Mouse (Mus musculus): ENCODE results near the gene Eno3. TPM values are rescaled to one million over a fixed set of nuclear protein-coding genes. Genes with fewer than 3 reads are reported as not detected.

Gene Eno3
- total RNA-seq, 1 experiment: 31.7 TPM

- Histone ChIP-seq H3K27ac (ENCODE audit: insufficient read depth, low read depth, low read length, poor library complexity, severe bottlenecking) (no peak overlapping the region), H3K36me3 (ENCODE audit: control insufficient read depth, insufficient read depth, low read length, poor library complexity, severe bottlenecking) (no peaks in the 10 kb centered on the region), H3K4me3 (ENCODE audit: insufficient read depth in 1 of 2, low read depth in 1 of 2, low read length in 2 of 2, poor library complexity in 1 of 2, severe bottlenecking in 1 of 2) (no peak overlapping the region), H3K9ac (ENCODE audit: insufficient read depth, low read depth, low read length, poor library complexity, severe bottlenecking) (no peak overlapping the region), H3K4me1 (ENCODE audit: control insufficient read depth in 2 of 2, insufficient read depth in 2 of 2, low read length in 2 of 2, poor library complexity in 1 of 2) (no peaks in the 10 kb centered on the region), H3K9me3 (ENCODE audit: control insufficient read depth, insufficient read depth, low read depth, low read length) (no peaks in the 10 kb centered on the region)
- DNase-seq (ENCODE audit: low read depth, low spot score): no peak
- in situ Hi-C loops (cut with MboI; ENCODE audit: low sequenced_read_pairs in 2 of 2, unreplicated experiment in 2 of 2): no loop called here
- TF ChIP-seq ZC3H11A (IDR thresholded peaks at IDR 0.05; ENCODE audit: borderline replicate concordance, low read depth, low read length) (no peak), CHD2 (IDR thresholded peaks at IDR 0.05; ENCODE audit: low read depth, low read length) (no peak), HCFC1 (IDR thresholded peaks at IDR 0.05; ENCODE audit: borderline replicate concordance, insufficient read depth, low read length) (no peak), ZNF384 (IDR thresholded peaks at IDR 0.05; ENCODE audit: low read depth, low read length) (no peak), MAFK (IDR thresholded peaks at IDR 0.05; ENCODE audit: insufficient read depth, low read depth, low read length) (no peak)
Observed at GRCm38 (mm10) chr11:70638293-70638692, 18.7 kb upstream of the Eno3 start.

- Histone ChIP-seq H3K9ac (ENCODE audit: insufficient read depth, low read depth, low read length, poor library complexity, severe bottlenecking) (no peak within 1 kb of the TSS), H3K4me3 (ENCODE audit: insufficient read depth in 1 of 2, low read depth in 1 of 2, low read length in 2 of 2, poor library complexity in 1 of 2, severe bottlenecking in 1 of 2) (no peak within 1 kb of the TSS), H3K27ac (ENCODE audit: insufficient read depth, low read depth, low read length, poor library complexity, severe bottlenecking) (no peak within 1 kb of the TSS), H3K36me3 (ENCODE audit: control insufficient read depth, insufficient read depth, low read length, poor library complexity, severe bottlenecking) (no peaks in the 10 kb centered on the region), H3K4me1 (ENCODE audit: control insufficient read depth in 2 of 2, insufficient read depth in 2 of 2, low read length in 2 of 2, poor library complexity in 1 of 2) (no peaks in the 10 kb centered on the region), H3K9me3 (ENCODE audit: control insufficient read depth, insufficient read depth, low read depth, low read length) (no peaks in the 10 kb centered on the region)
- in situ Hi-C loops (cut with MboI; ENCODE audit: low sequenced_read_pairs in 2 of 2, unreplicated experiment in 2 of 2): no loop called here
- TF ChIP-seq HCFC1 (IDR thresholded peaks at IDR 0.05; ENCODE audit: borderline replicate concordance, insufficient read depth, low read length): no peak
- TF ChIP-seq CHD2 (IDR thresholded peaks at IDR 0.05; ENCODE audit: low read depth, low read length): no peak
- no peak for TF ChIP-seq ZNF384 (IDR thresholded peaks at IDR 0.05; ENCODE audit: low read depth, low read length)
- no peak for TF ChIP-seq MAFK (IDR thresholded peaks at IDR 0.05; ENCODE audit: insufficient read depth, low read depth, low read length)
- no peak for TF ChIP-seq ZC3H11A (IDR thresholded peaks at IDR 0.05; ENCODE audit: borderline replicate concordance, low read depth, low read length)
- no peak for DNase-seq (ENCODE audit: low read depth, low spot score)
Observed at GRCm38 (mm10) chr11:70638714-70639278, 18.2 kb upstream of the Eno3 start, which contains the start of gene Gp1ba. Gene Gp1ba, plus strand, starts transcription at chr11:70639122.

- H3K27ac ChIP-seq (ENCODE audit: insufficient read depth, low read depth, low read length, poor library complexity, severe bottlenecking): no peak overlapping the region
Observed at GRCm38 (mm10) chr11:70639976-70640375, 17.0 kb upstream of the Eno3 start.

GRCm38 (mm10) chr11:70641241-70641640 lies 15.8 kb upstream of the Eno3 start:
- no peaks in the 10 kb centered on the region for H3K9me3 ChIP-seq (ENCODE audit: control insufficient read depth, insufficient read depth, low read depth, low read length)
- DNase-seq (ENCODE audit: low read depth, low spot score): no peak
- H3K4me1 ChIP-seq (ENCODE audit: control insufficient read depth in 2 of 2, insufficient read depth in 2 of 2, low read length in 2 of 2, poor library complexity in 1 of 2): peaks cover 0 to 10% of the 10 kb centered on the region in 2 experiments; a peak in 2 of 4 replicates
- in situ Hi-C loops (cut with MboI; ENCODE audit: low sequenced_read_pairs in 2 of 2, unreplicated experiment in 2 of 2): no loop called here
- H3K36me3 ChIP-seq (ENCODE audit: control insufficient read depth, insufficient read depth, low read length, poor library complexity, severe bottlenecking): peaks cover 17% of the 10 kb centered on the region
- no peak overlapping the region for H3K9ac ChIP-seq (ENCODE audit: insufficient read depth, low read depth, low read length, poor library complexity, severe bottlenecking)
- no peak overlapping the region for H3K27ac ChIP-seq (ENCODE audit: insufficient read depth, low read depth, low read length, poor library complexity, severe bottlenecking)
- no peak overlapping the region for H3K4me3 ChIP-seq (ENCODE audit: insufficient read depth in 1 of 2, low read depth in 1 of 2, low read length in 2 of 2, poor library complexity in 1 of 2, severe bottlenecking in 1 of 2)
- TF ChIP-seq ZNF384 (IDR thresholded peaks at IDR 0.05; ENCODE audit: low read depth, low read length): no peak
- no peak for TF ChIP-seq CHD2 (IDR thresholded peaks at IDR 0.05; ENCODE audit: low read depth, low read length)
- TF ChIP-seq MAFK (IDR thresholded peaks at IDR 0.05; ENCODE audit: insufficient read depth, low read depth, low read length): no peak
- no peak for TF ChIP-seq HCFC1 (IDR thresholded peaks at IDR 0.05; ENCODE audit: borderline replicate concordance, insufficient read depth, low read length)
- TF ChIP-seq ZC3H11A (IDR thresholded peaks at IDR 0.05; ENCODE audit: borderline replicate concordance, low read depth, low read length): no peak

More at GRCm38 (mm10) chr11:70639976-70640375, 17.0 kb upstream of the Eno3 start:
- TF ChIP-seq ZC3H11A (IDR thresholded peaks at IDR 0.05; ENCODE audit: borderline replicate concordance, low read depth, low read length): no peak
- no peak for TF ChIP-seq MAFK (IDR thresholded peaks at IDR 0.05; ENCODE audit: insufficient read depth, low read depth, low read length)
- no peak for TF ChIP-seq CHD2 (IDR thresholded peaks at IDR 0.05; ENCODE audit: low read depth, low read length)
- no peak for TF ChIP-seq ZNF384 (IDR thresholded peaks at IDR 0.05; ENCODE audit: low read depth, low read length)
- TF ChIP-seq HCFC1 (IDR thresholded peaks at IDR 0.05; ENCODE audit: borderline replicate concordance, insufficient read depth, low read length): no peak
- Histone ChIP-seq H3K36me3 (ENCODE audit: control insufficient read depth, insufficient read depth, low read length, poor library complexity, severe bottlenecking) (peaks cover 8% of the 10 kb centered on the region), H3K9me3 (ENCODE audit: control insufficient read depth, insufficient read depth, low read depth, low read length) (no peaks in the 10 kb centered on the region), H3K4me1 (ENCODE audit: control insufficient read depth in 2 of 2, insufficient read depth in 2 of 2, low read length in 2 of 2, poor library complexity in 1 of 2) (no peaks in the 10 kb centered on the region), H3K4me3 (ENCODE audit: insufficient read depth in 1 of 2, low read depth in 1 of 2, low read length in 2 of 2, poor library complexity in 1 of 2, severe bottlenecking in 1 of 2) (no peak overlapping the region), H3K9ac (ENCODE audit: insufficient read depth, low read depth, low read length, poor library complexity, severe bottlenecking) (no peak overlapping the region)
- in situ Hi-C loops (cut with MboI; ENCODE audit: low sequenced_read_pairs in 2 of 2, unreplicated experiment in 2 of 2): no loop called here
- no peak for DNase-seq (ENCODE audit: low read depth, low spot score)

Data from ES-E14 (cell line).